Mouse (Mus musculus): ENCODE results near the gene Myd88. TPM values are rescaled to one million over a fixed set of nuclear protein-coding genes. Genes with fewer than 3 reads are reported as not detected.
A peak's percentile ranks its signal among the peaks of the same experiment; 100 is the strongest.

Gene Myd88
- polyA plus RNA-seq, 1 experiment, result 16.0 TPM

- TF ChIP-seq POLR2A (IDR thresholded peaks at IDR 0.05; ENCODE audit: insufficient read length, low read depth) (peak; percentile 52), SRF (IDR thresholded peaks at IDR 0.05; ENCODE audit: control insufficient read depth, insufficient read length, low read depth) (no peak)
- Histone ChIP-seq H3K4me3 (peak within 1 kb of the TSS; percentile 9), H3K27me3 (ENCODE audit: control insufficient read depth, insufficient read depth, insufficient read length) (no peaks in the 10 kb centered on the region), H3K36me3 (ENCODE audit: control insufficient read depth, insufficient read depth) (no peaks in the 10 kb centered on the region), H3K79me2 (ENCODE audit: control insufficient read depth, insufficient read depth) (no peaks in the 10 kb centered on the region), H3K4me2 (ENCODE audit: low read depth) (peak within 1 kb of the TSS; percentile 42), H3ac (ENCODE audit: control insufficient read depth, insufficient read length) (peak within 1 kb of the TSS; percentile 48)
These were observed 16.3 kb upstream of the Myd88 start, which contains the start of gene Xylb for GRCm38 (mm10) chr9:119357331-119358057. Gene Xylb (plus strand): TSS chr9:119357381.

GRCm38 (mm10) chr9:119355943-119356342 lies 14.7 kb upstream of the Myd88 start:
- Histone ChIP-seq H3ac (ENCODE audit: control insufficient read depth, insufficient read length) (no peak overlapping the region), H3K4me3 (no peak overlapping the region), H3K36me3 (ENCODE audit: control insufficient read depth, insufficient read depth) (no peaks in the 10 kb centered on the region), H3K27me3 (ENCODE audit: control insufficient read depth, insufficient read depth, insufficient read length) (no peaks in the 10 kb centered on the region), H3K4me2 (ENCODE audit: low read depth) (no peak overlapping the region), H3K79me2 (ENCODE audit: control insufficient read depth, insufficient read depth) (no peaks in the 10 kb centered on the region)
- TF ChIP-seq TCF3 (IDR thresholded peaks at IDR 0.05; ENCODE audit: insufficient read length, low read depth), result no peak
- TF ChIP-seq MYOG (IDR thresholded peaks at IDR 0.05; ENCODE audit: control insufficient read depth in 1 of 3, insufficient read depth in 1 of 3, insufficient read length in 2 of 3, low read depth in 2 of 3), result no peak
- TF ChIP-seq SRF (IDR thresholded peaks at IDR 0.05; ENCODE audit: control insufficient read depth, insufficient read length, low read depth), result no peak
- no peak for TF ChIP-seq MYOD1 (IDR thresholded peaks at IDR 0.05; ENCODE audit: control insufficient read depth in 1 of 3, insufficient read length in 2 of 3, low read depth in 2 of 3)
- TF ChIP-seq MAX (IDR thresholded peaks at IDR 0.05; ENCODE audit: low read depth), result no peak
- TF ChIP-seq TCF12 (IDR thresholded peaks at IDR 0.05; ENCODE audit: insufficient read depth, poor library complexity, severe bottlenecking), result no peak
- TF ChIP-seq CEBPB (IDR thresholded peaks at IDR 0.05; ENCODE audit: insufficient read depth, poor library complexity, severe bottlenecking), result no peak
- no peak for TF ChIP-seq REST (IDR thresholded peaks at IDR 0.05; ENCODE audit: insufficient read depth, insufficient read length)
- TF ChIP-seq POLR2AphosphoS2 (IDR thresholded peaks at IDR 0.05; ENCODE audit: insufficient read length, low read depth), result no peak
- no peak for TF ChIP-seq USF1 (IDR thresholded peaks at IDR 0.05; ENCODE audit: low read depth)
- TF ChIP-seq POLR2A (IDR thresholded peaks at IDR 0.05; ENCODE audit: insufficient read length, low read depth), result no peak
- TF ChIP-seq E2F4 (IDR thresholded peaks at IDR 0.05; ENCODE audit: insufficient read depth), result no peak

GRCm38 (mm10) chr9:119353926-119354325 lies 12.7 kb upstream of the Myd88 start:
- no peak overlapping the region for H3K4me2 ChIP-seq (ENCODE audit: low read depth)
- no peak for TF ChIP-seq MYOG (IDR thresholded peaks at IDR 0.05; ENCODE audit: control insufficient read depth in 1 of 3, insufficient read depth in 1 of 3, insufficient read length in 2 of 3, low read depth in 2 of 3)
- TF ChIP-seq USF1 (IDR thresholded peaks at IDR 0.05; ENCODE audit: low read depth), result no peak
- TF ChIP-seq TCF12 (IDR thresholded peaks at IDR 0.05; ENCODE audit: insufficient read depth, poor library complexity, severe bottlenecking), result no peak
- TF ChIP-seq TCF3 (IDR thresholded peaks at IDR 0.05; ENCODE audit: insufficient read length, low read depth), result no peak
- H3K79me2 ChIP-seq (ENCODE audit: control insufficient read depth, insufficient read depth), result no peaks in the 10 kb centered on the region
- no peak overlapping the region for H3K4me3 ChIP-seq
- no peak overlapping the region for H3ac ChIP-seq (ENCODE audit: control insufficient read depth, insufficient read length)
- no peaks in the 10 kb centered on the region for H3K27me3 ChIP-seq (ENCODE audit: control insufficient read depth, insufficient read depth, insufficient read length)
- H3K36me3 ChIP-seq (ENCODE audit: control insufficient read depth, insufficient read depth), result no peaks in the 10 kb centered on the region

GRCm38 (mm10) chr9:119352060-119352459 lies 10.8 kb upstream of the Myd88 start:
- no peak for TF ChIP-seq USF1 (IDR thresholded peaks at IDR 0.05; ENCODE audit: low read depth)
- no peak for TF ChIP-seq POLR2A (IDR thresholded peaks at IDR 0.05; ENCODE audit: insufficient read length, low read depth)
- TF ChIP-seq TCF3 (IDR thresholded peaks at IDR 0.05; ENCODE audit: insufficient read length, low read depth), result no peak
- TF ChIP-seq MYOG (IDR thresholded peaks at IDR 0.05; ENCODE audit: control insufficient read depth in 1 of 3, insufficient read depth in 1 of 3, insufficient read length in 2 of 3, low read depth in 2 of 3), result peak in 2 of 3 experiments; percentile 27 to 39
- TF ChIP-seq TCF12 (IDR thresholded peaks at IDR 0.05; ENCODE audit: insufficient read depth, poor library complexity, severe bottlenecking), result no peak
- no peak for TF ChIP-seq MAX (IDR thresholded peaks at IDR 0.05; ENCODE audit: low read depth)
- no peak for TF ChIP-seq SRF (IDR thresholded peaks at IDR 0.05; ENCODE audit: control insufficient read depth, insufficient read length, low read depth)
- TF ChIP-seq MYOD1 (IDR thresholded peaks at IDR 0.05; ENCODE audit: control insufficient read depth in 1 of 3, insufficient read length in 2 of 3, low read depth in 2 of 3), result no peak
- TF ChIP-seq REST (IDR thresholded peaks at IDR 0.05; ENCODE audit: insufficient read depth, insufficient read length), result no peak
- no peak for TF ChIP-seq CEBPB (IDR thresholded peaks at IDR 0.05; ENCODE audit: insufficient read depth, poor library complexity, severe bottlenecking)
- no peak for TF ChIP-seq E2F4 (IDR thresholded peaks at IDR 0.05; ENCODE audit: insufficient read depth)
- peak; percentile 45 for TF ChIP-seq POLR2AphosphoS2 (IDR thresholded peaks at IDR 0.05; ENCODE audit: insufficient read length, low read depth)

GRCm38 (mm10) chr9:119350947-119351705 lies 9.9 kb upstream of the Myd88 start:
- Histone ChIP-seq H3ac (ENCODE audit: control insufficient read depth, insufficient read length) (no peak overlapping the region), H3K79me2 (ENCODE audit: control insufficient read depth, insufficient read depth) (no peaks in the 10 kb centered on the region), H3K4me2 (ENCODE audit: low read depth) (no peak overlapping the region), H3K27me3 (ENCODE audit: control insufficient read depth, insufficient read depth, insufficient read length) (no peaks in the 10 kb centered on the region), H3K36me3 (ENCODE audit: control insufficient read depth, insufficient read depth) (no peaks in the 10 kb centered on the region), H3K4me3 (no peak overlapping the region)
- peak in 2 of 3 experiments; percentile 4 to 23 for TF ChIP-seq MYOD1 (IDR thresholded peaks at IDR 0.05; ENCODE audit: control insufficient read depth in 1 of 3, insufficient read length in 2 of 3, low read depth in 2 of 3)
- TF ChIP-seq MAX (IDR thresholded peaks at IDR 0.05; ENCODE audit: low read depth), result no peak
- TF ChIP-seq USF1 (IDR thresholded peaks at IDR 0.05; ENCODE audit: low read depth), result no peak
- TF ChIP-seq MYOG (IDR thresholded peaks at IDR 0.05; ENCODE audit: control insufficient read depth in 1 of 3, insufficient read depth in 1 of 3, insufficient read length in 2 of 3, low read depth in 2 of 3), result peak in 1 of 3 experiments; percentile 42

More at GRCm38 (mm10) chr9:119352060-119352459, 10.8 kb upstream of the Myd88 start:
- Histone ChIP-seq H3K36me3 (ENCODE audit: control insufficient read depth, insufficient read depth) (no peaks in the 10 kb centered on the region), H3K4me3 (no peak overlapping the region), H3K79me2 (ENCODE audit: control insufficient read depth, insufficient read depth) (no peaks in the 10 kb centered on the region), H3K4me2 (ENCODE audit: low read depth) (no peak overlapping the region), H3K27me3 (ENCODE audit: control insufficient read depth, insufficient read depth, insufficient read length) (no peaks in the 10 kb centered on the region), H3ac (ENCODE audit: control insufficient read depth, insufficient read length) (no peak overlapping the region)
